Mouse (Mus musculus) cerebellum, adult 9-11 months (tissue): ENCODE results near the gene Trim80.
"Not testable (repeated sequence)": the region's sequence is repeated elsewhere in the genome, so short reads cannot be mapped to it uniquely, and the experiment has no call there.

Experiments
- DNase-seq: peaks from one replicate; pipeline ENCODE4 v3.0.0; 2022

The Trim80 gene

DNA sequence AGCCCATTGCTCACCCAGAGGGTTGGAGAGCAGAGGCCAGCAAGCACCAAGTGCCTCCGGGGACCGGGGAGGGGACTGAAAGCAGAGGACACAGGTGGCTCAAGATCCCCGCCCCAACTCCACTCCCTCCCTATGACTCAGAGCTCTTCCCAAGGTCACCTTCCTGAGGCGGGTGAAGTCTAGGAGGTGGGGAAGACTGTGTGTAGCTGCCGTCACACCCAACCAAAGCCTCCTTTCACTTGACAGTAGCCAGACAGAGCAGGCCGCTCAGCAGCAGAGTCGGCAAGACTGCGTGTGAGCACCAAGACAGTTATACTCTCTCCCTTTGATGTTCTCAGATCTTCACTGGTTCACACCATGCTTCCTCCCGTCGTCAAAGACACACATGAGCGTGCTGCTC, 23.1 kb downstream of the Trim80 start:
- no peak for DNase-seq

DNA sequence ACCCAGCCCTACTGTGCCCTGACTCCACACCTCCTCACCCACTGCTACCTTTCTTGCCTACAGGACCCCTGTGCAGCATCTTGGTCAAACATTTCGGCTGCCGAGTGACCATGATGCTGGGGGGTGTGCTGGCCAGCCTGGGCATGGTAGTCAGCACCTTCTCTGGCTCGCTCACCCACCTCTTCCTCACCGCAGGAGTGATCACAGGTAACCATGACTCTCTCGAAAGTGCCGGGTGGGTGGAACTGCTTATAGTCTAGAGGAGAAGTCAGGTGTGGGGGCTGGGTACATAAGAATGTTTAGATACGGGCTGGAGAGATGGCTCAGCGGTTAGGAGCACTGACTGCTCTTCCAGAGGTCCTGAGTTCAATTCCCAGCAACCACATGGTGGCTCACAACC, 24.5 kb downstream of the Trim80 start:
- no peak for DNase-seq

DNA sequence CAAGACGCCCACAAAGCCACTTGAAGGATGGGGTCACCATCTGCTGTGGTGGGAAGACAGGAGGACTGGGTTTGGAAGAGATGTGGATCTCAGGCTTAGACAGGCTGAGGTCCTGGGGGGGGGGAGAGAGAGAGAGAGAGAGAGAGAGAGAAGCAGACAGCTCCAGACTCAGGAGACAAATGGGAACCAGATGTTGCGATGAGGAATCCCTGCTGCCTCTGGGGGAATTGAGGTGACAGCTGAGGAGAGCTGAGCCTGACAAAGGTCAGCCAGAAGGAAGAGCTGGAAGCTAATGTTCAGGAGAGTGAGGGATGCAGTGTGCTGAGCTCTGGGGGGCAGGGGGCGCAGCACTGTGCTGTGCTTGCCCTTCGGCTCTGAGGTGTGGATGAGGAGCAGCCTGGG, 26.9 kb downstream of the Trim80 start:
- no peak for DNase-seq

DNA sequence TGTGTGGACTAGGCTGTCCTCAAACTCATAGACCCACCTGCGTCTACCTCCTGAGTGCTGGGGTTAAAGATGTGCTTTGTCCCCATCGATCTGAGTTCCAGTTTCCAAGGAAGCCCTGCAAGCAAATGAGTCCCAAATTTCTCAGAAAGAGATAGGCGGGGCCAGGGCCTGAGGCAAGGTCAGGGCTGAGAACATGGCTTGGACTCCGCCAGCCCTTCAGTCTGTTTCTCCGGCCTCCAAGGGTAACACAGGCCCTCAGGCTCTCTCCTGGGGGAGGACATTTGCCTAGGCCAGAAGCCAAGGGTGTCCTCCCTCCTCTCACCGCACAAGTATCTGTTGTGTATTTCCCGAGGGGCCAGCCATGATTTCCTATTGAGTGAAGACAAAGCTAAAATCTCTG, 31.8 kb downstream of the Trim80 start:
- DNase-seq: no peak

DNA sequence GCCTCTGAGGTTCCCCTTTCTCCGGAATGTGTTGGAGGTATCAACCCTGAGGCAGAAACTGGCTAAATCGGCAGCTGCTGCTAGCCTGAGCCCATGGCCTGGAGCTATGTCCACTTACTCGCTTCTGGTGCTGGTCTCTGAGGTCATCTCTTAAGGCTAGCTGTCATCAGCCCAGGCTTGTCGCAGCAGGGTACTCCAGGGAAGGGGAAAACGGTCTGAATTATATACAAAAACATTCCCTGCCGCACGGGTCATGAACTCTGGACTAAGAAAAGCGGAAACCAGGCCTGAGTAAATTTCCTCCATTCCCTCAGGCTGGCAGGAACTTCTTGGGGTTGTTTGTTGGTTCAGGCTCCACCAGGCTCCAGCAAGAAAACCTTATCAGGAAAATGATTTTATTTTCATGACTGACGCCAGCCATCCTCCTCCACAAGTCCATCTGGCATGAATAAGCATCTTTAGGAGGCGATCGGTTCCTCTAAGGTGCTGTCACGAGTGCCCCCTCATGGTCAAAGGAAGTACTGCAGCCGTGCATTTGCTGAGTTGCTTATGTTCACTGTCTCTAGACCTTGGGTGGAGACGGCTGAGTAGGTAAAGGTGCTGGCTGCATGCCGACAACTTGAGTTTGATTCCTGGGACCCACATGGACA, 33.4 kb downstream of the Trim80 start:
- peak; percentile 96 for DNase-seq

DNA sequence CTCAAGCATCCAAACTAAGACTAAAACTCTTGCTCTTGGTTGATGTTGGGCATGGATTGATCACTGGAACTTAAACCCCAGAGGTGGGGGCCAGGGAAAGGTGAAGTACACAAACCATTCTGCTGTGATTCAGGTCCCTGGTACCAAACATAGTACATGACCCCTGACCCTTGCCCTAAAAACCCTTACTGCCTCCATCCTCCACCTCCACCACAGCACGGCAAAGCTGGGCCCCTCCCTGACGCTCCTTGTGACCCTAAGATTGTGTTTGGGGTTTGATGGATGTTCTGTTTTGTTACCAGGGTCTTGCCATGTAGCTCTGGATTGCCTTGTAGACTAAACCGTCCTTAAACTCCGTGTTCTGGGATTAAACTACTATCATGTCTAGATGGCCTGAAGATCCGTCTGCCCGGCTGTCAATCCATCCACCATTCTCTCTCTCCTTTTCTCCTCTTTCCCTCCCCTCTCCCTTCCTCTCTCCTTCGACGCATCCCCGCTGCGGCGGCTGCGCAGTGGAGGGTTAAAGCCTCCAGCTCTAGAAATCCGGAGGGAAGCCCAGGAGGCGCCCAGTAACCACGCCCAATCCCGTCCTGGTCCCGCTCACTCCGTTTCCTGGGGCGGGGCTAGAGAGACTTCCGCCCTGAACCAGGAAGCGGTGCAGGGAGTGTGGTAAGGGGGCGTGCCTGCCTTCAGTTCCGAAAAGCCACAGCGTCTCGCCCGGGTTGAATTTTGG, 34.8 kb downstream of the Trim80 start, which contains the start of gene Armc7:
Gene Armc7, plus strand, starts transcription at position 643 of the 733 bp plus-strand sequence.
- peak; percentile 95 for DNase-seq

DNA sequence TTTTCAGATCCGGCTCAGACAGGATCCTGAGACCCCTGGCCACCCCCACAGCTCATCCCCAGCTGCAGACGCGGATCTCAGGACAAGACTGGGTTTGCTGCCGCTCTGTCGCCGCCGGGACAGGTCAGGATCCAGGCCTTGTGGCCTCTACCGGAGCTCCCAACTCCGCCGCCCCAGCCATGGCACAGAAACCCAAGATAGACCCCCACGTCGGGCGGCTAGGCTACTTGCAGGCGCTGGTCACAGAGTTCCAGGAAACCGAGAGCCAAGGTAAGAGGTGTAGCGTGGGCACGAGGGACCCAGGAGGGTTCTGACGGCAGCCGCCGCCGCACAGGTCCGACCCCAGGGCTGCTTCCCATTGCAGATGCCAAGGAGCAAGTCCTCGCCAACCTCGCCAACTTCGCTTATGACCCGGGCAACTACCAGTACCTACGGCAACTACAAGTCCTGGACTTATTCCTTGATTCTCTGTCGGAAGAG, 35.5 kb downstream of the Trim80 start:
- no peak for DNase-seq

DNA sequence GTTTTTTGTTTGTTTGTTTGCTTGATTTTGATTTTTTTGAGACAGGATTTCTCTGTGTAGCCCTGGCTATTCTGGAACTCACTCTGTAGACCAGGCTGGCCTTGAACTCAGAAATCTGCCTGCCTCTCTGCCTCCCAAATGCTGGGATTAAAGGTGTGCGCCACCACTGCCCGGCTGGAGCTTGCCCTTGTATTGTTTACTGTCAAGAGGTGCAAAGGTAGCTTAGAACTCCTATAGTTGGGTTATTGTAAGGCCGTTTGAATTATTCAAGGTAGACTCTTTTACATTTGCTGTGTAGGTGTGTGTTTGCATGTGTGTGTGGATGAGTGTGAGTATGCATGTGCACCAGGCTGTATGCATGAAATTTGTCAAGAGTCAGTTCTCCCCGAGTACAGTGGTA, 36.3 kb downstream of the Trim80 start:
- DNase-seq: not testable (repeated sequence)

DNA sequence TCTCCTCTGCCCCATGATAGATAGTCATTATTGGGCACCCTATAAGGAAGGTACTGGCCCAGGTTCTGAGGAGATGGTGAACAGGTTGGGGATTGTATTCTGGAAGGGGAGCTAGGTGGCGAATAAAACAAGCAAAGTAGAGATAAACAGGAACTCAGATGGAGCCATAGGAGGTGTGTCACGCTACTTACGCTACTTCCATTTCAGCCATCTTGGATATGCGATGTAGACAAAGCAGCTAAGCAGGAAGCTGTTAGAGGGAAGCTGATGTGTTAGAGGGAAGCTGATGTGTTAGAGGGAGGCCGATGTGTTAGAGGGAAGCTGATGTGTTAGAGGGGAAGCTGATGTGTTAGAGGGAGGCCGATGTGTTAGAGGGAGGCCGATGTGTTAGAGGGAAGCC, 37.0 kb downstream of the Trim80 start:
- not testable (repeated sequence) for DNase-seq

DNA sequence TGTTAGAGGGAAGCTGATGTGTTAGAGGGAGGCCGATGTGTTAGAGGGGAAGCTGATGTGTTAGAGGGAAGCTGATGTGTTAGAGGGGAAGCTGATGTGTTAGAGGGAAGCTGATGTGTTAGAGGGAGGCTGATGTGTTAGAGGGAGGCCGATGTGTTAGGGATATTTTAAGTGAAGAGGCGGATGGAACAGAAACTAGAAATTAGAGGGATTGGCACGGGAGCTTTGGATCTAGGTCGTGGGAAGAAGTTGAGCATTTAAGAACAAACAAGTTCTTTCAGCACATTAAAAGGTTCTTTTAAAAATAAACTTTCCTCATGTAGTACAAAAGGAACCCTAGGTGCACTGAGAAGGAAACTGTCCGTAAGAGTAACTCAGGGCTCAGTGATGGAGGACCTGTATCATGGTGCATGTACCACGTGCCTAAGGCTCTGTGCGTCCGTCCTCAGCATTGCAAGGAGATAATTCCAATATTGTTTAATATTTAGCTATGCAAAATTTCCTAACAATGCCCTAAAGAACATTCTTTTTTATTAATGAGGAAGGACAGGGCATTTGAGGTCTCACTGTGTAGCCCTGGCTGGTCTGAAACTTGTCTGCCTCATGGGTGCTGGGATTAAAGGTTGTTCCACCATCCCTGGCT, 38.1 kb downstream of the Trim80 start:
- DNase-seq: no peak

DNA sequence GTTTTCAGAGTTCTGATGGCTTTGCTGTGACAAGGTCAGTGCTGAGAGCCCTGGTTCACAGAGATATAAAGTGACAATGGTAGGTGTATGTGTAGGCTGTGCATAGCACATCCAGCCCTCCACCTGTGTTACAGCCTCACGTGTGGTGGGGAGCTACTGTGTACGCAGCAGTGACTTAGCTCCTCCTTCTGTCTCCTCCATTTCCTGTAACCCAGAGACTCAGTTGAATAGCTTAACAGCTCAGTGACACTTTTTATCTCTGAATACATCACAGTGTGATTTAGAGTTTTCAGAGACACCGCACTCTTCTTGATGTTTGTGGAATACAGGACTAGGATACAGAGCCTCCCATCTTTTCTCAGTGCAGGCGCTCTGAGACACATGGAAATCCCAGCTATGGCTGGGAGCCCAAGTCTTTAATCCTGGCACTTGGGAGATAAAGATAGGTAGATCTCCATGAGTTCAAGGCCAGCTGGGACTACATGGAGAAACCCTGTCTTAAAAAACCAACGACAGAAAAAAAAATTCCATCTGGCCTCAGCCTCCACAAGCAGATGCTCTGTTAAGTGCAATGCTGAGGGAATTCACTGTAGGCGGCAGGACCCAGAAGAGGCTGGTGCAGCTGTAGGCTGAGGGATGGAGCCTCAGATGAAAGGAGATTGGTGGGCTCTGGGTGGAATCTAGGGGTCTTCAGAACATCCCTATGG, 41.4 kb downstream of the Trim80 start:
- DNase-seq: no peak

DNA sequence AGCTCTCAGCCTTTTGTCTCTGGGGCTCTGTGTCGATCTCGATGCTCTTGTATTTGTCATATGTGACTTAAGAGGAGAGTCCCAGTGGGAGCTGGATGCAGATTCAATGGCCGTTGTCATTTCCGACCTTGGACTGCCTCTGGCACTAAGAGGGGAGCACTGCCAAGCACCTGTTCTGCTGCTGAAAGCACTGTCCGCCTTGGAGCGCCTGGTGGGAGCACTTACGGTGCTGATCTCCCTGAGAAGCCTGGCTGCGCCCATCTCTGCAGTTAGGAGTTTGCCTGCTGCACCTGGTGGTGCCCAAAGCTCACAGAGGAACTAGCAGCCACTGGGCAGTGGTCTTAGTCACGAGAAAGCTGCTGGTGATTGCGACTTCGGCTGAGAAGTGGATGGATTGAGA, 42.9 kb downstream of the Trim80 start:
- DNase-seq: peak; percentile 36

DNA sequence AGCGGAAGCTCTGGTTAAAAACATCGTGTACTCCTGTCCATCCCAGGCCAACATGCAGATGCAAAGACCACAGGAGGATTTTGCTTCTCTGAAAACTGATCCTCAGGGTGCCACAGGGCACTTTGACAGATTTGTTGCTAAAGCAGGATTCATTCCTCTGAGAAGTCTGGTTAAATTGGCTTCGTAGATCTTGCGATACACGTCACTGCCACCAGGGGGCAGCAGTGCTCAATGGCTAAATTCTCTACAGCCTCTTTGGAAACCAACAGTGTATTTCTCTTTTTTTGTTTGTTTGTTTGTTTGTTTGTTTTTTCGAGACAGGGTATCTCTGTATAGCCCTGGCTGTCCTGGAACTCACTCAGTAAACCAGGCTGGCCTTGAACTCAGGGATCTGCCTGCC, 43.4 kb downstream of the Trim80 start:
- DNase-seq: peak; percentile 76

DNA sequence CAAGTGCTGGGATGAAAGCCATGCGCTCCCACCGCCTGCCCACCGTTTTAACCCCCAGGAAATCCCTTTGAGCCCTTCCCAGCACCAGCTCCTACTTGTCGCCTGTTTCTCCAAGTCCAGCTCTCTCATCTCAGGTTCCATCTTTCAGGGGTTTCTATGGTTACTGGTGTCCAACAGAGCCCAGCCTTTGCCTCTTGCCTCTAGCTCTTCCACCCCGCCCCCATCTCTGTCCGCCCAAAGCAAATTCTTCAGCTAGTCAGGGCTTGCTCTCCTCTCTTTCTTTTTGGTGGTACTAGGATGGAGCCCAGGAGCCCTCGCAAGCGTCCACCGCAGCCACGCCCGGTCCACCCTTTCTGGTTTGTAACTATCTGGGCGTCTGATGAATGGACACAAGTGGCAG, 44.8 kb downstream of the Trim80 start:
- no peak for DNase-seq

DNA sequence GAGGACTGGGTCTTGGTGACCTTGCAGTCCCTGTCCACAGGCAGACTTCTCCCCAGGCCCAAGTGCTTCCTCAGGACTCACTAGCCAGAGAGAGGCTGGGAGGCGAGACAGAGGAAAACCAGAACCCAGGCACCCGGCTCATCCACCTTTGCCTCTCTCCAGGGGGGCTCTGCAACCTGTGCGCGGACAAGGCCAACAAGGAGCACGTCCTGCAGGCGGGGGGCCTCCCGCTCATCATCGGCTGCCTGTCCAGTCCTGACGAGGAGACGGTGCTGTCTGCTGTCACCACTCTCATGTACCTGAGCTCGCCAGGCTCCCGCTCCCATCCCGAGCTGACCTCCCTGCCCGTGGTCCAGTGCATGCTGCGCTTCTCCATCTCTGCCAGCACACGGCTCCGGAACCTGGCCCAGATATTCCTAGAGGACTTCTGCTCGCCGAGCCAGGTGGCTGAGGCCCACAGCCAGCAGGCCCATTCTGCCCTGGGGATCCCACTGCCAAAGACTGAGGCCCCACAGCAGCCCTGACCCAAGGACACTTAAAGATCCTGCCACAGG, 48.3 kb downstream of the Trim80 start:
- peak; percentile 85 for DNase-seq

DNA sequence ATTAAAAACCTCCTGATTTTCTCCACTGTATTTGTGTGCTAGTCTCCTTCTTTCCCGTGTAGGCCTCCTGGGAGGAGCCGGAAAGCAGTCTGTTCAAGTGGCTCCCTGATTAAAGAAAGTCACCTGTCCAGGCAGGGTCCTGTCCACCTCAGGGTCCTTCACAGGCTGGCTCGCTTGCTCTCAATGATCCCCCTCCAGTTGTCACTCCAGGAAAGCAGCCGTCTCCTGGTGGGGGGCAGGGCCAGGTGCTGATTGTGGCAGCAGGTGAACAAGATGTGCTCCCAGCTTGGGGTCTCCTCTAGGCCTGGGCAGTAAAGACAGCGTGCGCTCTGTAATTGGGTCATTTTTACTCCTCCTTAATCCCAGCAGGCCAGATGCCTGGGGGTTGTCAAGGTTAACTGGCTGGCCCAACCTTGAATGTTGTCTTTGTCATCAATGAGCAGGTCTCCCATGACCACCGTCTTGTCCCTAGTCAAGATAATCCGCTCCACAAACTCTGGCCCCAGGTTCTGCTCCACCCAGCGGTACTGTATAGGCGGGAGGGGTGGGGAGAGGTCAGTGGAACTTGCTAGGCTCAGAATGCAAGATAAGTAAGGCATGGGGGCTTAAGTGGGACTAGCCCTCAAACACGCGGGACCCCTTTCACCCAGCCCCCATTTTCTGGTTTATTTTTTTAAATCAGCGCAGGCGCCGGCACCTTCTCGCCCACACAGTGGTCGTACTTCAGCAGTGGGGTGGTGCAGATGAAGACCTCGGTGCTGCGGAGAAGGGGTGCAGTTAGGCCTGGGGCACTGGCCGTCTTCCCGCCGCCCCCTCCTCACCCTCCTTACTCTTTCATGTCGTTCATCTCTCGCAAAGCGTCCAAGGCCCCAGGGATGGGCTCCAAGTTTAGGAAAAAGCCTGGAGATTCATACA, 50.4 kb downstream of the Trim80 start:
- peak; percentile 60 for DNase-seq

DNA sequence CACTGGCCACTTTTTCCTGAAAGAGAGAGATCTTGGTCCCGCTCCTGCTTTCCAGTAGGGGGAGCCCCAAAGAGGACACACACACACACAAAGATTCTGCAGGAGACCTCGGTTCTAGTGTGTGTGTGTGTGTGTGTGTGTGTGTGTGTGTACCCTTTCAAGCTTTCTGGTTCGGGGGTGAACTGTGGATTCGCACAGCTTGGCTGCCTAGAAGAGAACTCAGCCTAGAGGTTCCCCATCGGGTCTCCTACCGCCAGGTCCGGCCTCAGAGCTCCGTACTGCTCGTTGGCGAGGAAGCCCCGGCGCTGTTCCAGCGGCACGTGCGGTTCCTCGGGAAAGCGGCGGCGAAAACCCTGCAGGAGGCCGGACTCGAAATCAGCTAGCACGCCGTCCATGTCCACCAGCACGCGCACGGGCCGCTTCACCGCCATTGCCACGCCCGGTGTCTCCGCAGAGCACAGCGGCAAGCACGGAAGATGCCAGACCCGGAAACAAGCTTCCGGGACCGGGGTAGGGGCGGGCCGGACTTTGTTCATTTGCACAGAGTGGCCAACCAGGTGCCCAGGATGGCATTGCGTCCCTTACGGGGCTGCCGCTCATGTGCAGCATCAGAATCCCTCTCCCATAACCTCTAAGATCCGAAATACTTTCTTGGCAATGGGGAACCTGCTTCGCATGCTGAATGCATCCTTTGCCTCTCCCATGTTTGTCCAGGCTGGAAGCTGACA, 51.2 kb downstream of the Trim80 start, which contains the start of gene Nt5c:
Gene Nt5c, minus strand, starts transcription at position 507 of the 728 bp plus-strand sequence.
- peak; percentile 88 for DNase-seq

DNA sequence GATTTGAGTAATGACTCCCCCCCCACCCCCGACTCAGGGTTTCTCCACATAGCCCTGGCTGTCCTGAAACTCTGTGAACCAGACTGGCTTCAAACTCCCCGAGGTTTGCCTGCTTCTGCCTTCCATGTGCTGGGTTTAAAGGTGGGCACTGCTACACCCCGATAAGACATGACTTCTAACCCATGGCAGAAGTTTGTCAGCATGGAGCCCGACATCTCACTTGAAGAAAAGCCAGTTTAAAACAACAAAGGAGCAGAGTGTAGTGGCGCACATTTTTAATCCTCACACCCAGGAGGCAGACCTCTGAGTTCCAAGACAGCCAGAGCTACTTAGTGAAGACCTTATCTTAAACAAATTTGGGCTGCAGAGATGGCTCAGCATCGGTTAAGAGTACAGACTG, 52.0 kb downstream of the Trim80 start:
- peak; percentile 22 for DNase-seq

DNA sequence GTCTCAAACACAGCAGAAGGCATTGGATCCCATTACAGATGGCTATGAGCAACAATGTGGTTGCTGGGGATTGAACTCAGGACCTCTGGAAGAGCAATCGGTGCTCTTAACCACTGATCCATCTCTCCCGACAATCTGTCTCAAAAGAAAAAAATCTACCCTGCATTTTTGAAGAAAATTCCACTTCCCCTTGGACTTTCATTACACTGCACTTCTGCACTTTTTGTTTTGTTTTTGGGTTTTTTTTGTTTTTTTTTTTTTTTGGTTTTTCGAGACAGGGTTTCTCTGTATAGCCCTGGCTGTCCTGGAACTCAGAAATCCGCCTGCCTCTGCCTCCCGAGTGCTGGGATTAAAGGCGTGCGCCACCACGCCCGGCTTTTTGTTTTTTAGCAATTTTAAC, 56.2 kb downstream of the Trim80 start:
- DNase-seq: not testable (repeated sequence)
